Mouse (Mus musculus) midbrain, embryonic 16.5 days (tissue): ENCODE data around the gene Col6a5. TPM values are rescaled to one million over a fixed set of nuclear protein-coding genes. Genes with fewer than 3 reads are reported as not detected.
A peak's percentile ranks its signal among the peaks of the same experiment; 100 is the strongest.

Experiments used
- ATAC-seq: fragments of 200-750 bp; cut with Nextera tagmentation; 2 replicates; pipeline ENCODE4 v1.8.0; 2017; ENCODE audit warnings: moderate TSS enrichment
- H3K27ac ChIP-seq: fragments of 300-500 bp; sonication (generic); 2 replicates; pipeline ENCODE4 v1.5.1; 2014; ENCODE audit warnings: mild to moderate bottlenecking, low read length, mixed read lengths
- H3K27me3 ChIP-seq: fragments of 300-500 bp; sonication (generic); 2 replicates; pipeline ENCODE4 v1.6.1; 2014; ENCODE audit warnings: low read depth, low read length, mixed read lengths; ENCODE audit not compliant: control insufficient read depth, insufficient read depth
- H3K36me3 ChIP-seq: fragments of 300-500 bp; sonication (generic); 2 replicates; pipeline ENCODE4 v1.6.1; 2014; ENCODE audit warnings: mild to moderate bottlenecking, low read length, moderate library complexity, mixed read lengths; ENCODE audit not compliant: control insufficient read depth, insufficient read depth
- H3K4me1 ChIP-seq: fragments of 300-500 bp; sonication (generic); 2 replicates; pipeline ENCODE4 v1.6.1; 2014; ENCODE audit warnings: mild to moderate bottlenecking, low read length, mixed read lengths; ENCODE audit not compliant: control insufficient read depth, insufficient read depth
- H3K4me2 ChIP-seq: fragments of 300-500 bp; sonication (generic); 2 replicates; pipeline ENCODE4 v1.6.1; 2014; ENCODE audit warnings: mild to moderate bottlenecking, low read length, mixed read lengths
- H3K4me3 ChIP-seq: fragments of 300-500 bp; sonication (generic); 2 replicates; pipeline ENCODE4 v1.5.1; 2014; ENCODE audit warnings: low read depth, mild to moderate bottlenecking, low read length, moderate library complexity, mixed read lengths
- H3K9ac ChIP-seq: fragments of 300-500 bp; sonication (generic); 2 replicates; pipeline ENCODE4 v1.6.1; 2014; ENCODE audit warnings: low read depth, low read length, mixed read lengths
- H3K9me3 ChIP-seq: fragments of 300-500 bp; sonication (generic); replicated peaks from 2 replicates; pipeline ENCODE4 v1.6.1; 2014; ENCODE audit warnings: mild to moderate bottlenecking, low read length, mixed read lengths; ENCODE audit not compliant: control insufficient read depth, poor library complexity, severe bottlenecking
- WGBS: fragments of 180-500 bp; shearing (Covaris S2); extraction: QIAGEN DNeasy Blood & Tissue Kit; methylation state at CpG from one replicate; pipeline ENCODE4 v1.1.7; 2014; 5-methylcytosine and 5-hydroxymethylcytosine counted together
- polyA plus RNA-seq: library from polyadenylated mRNA; unstranded; fragments of >200 nt; fragmentation: Nextera tagmentation; extraction: Ambion mirVana; gene quantifications from 2 replicates; pipeline ENCODE4 v1.2.1, GENCODE M21; 2015

Gene Col6a5
- polyA plus RNA-seq, 1 experiment from 2014 or later: 0.82 TPM

- H3K4me2 ChIP-seq: no peak overlapping the region
- H3K4me3 ChIP-seq: no peak overlapping the region
- no peaks in the 10 kb centered on the region; the same call in 1 of the 2 replicates for H3K27me3 ChIP-seq
- H3K36me3 ChIP-seq: no peaks in the 10 kb centered on the region
- no peaks in the 10 kb centered on the region for H3K4me1 ChIP-seq
- H3K9ac ChIP-seq: no peak overlapping the region
- WGBS: 58% methylated on average over 6 of the region's 6 CpGs
- no peaks in the 10 kb centered on the region for H3K9me3 ChIP-seq
- ATAC-seq: no peak
- H3K27ac ChIP-seq: no peak overlapping the region
These were observed 15.9 kb upstream of the Col6a5 start for GRCm38 (mm10) chr9:105976314-105976713.

GRCm38 (mm10) chr9:105973736-105974135, 13.3 kb upstream of the Col6a5 start:
- ATAC-seq: no peak
- Histone ChIP-seq H3K4me3 (no peak overlapping the region), H3K4me2 (no peak overlapping the region), H3K36me3 (no peaks in the 10 kb centered on the region), H3K4me1 (no peaks in the 10 kb centered on the region), H3K27me3 (no peaks in the 10 kb centered on the region; the same call in 1 of the 2 replicates), H3K9me3 (no peaks in the 10 kb centered on the region), H3K9ac (no peak overlapping the region), H3K27ac (no peak overlapping the region)
- WGBS: 79% methylated on average over 1 of the region's 1 CpGs

- WGBS: 85% methylated on average over 3 of the region's 3 CpGs
- Histone ChIP-seq H3K27me3 (no peaks in the 10 kb centered on the region; the same call in 1 of the 2 replicates), H3K4me3 (no peak overlapping the region), H3K27ac (no peak overlapping the region), H3K9ac (no peak overlapping the region), H3K4me2 (no peak overlapping the region), H3K36me3 (no peaks in the 10 kb centered on the region), H3K9me3 (no peaks in the 10 kb centered on the region), H3K4me1 (no peaks in the 10 kb centered on the region)
- no peak for ATAC-seq
These were observed 11.6 kb upstream of the Col6a5 start for GRCm38 (mm10) chr9:105972031-105972430.

GRCm38 (mm10) chr9:105971351-105971894, 11.0 kb upstream of the Col6a5 start:
- 91% methylated on average over 14 of the region's 14 CpGs for WGBS
- ATAC-seq: no peak
- no peak overlapping the region for H3K4me3 ChIP-seq

GRCm38 (mm10) chr9:105970901-105971300, 10.5 kb upstream of the Col6a5 start:
- Histone ChIP-seq H3K4me3 (no peak overlapping the region), H3K27ac (no peak overlapping the region), H3K36me3 (no peaks in the 10 kb centered on the region), H3K4me1 (no peaks in the 10 kb centered on the region), H3K9ac (no peak overlapping the region), H3K4me2 (no peak overlapping the region), H3K9me3 (no peaks in the 10 kb centered on the region), H3K27me3 (no peaks in the 10 kb centered on the region; the same call in 1 of the 2 replicates)
- 88% methylated on average over 5 of the region's 5 CpGs for WGBS
- ATAC-seq: no peak

More at GRCm38 (mm10) chr9:105971351-105971894, 11.0 kb upstream of the Col6a5 start:
- no peaks in the 10 kb centered on the region for H3K4me1 ChIP-seq
- H3K36me3 ChIP-seq: no peaks in the 10 kb centered on the region
- no peaks in the 10 kb centered on the region for H3K9me3 ChIP-seq
- no peak overlapping the region for H3K4me2 ChIP-seq
- H3K27me3 ChIP-seq: no peaks in the 10 kb centered on the region; the same call in 1 of the 2 replicates
- no peak overlapping the region for H3K27ac ChIP-seq
- no peak overlapping the region for H3K9ac ChIP-seq

- Histone ChIP-seq H3K4me3 (no peak overlapping the region), H3K9ac (no peak overlapping the region), H3K27me3 (no peaks in the 10 kb centered on the region), H3K36me3 (no peaks in the 10 kb centered on the region), H3K9me3 (no peaks in the 10 kb centered on the region), H3K4me1 (no peaks in the 10 kb centered on the region), H3K4me2 (no peak overlapping the region), H3K27ac (no peak overlapping the region)
- 63% methylated on average over 5 of the region's 5 CpGs for WGBS
- no peak for ATAC-seq
These were observed 7.5 kb upstream of the Col6a5 start for GRCm38 (mm10) chr9:105967976-105968375.

GRCm38 (mm10) chr9:105959116-105959515, 1.3 kb downstream of the Col6a5 start:
- Histone ChIP-seq H3K27ac (no peak overlapping the region), H3K9me3 (no peaks in the 10 kb centered on the region), H3K4me1 (no peaks in the 10 kb centered on the region), H3K9ac (no peak overlapping the region), H3K36me3 (no peaks in the 10 kb centered on the region), H3K4me2 (no peak overlapping the region), H3K4me3 (no peak overlapping the region), H3K27me3 (no peaks in the 10 kb centered on the region)
- 75% methylated on average over 1 of the region's 1 CpGs for WGBS
- no peak for ATAC-seq

- ATAC-seq: no peak
- Histone ChIP-seq H3K27ac (peak overlapping the region; percentile 53; the same call in 1 of the 2 replicates), H3K9ac (no peak overlapping the region), H3K36me3 (no peaks in the 10 kb centered on the region), H3K9me3 (no peaks in the 10 kb centered on the region), H3K27me3 (no peaks in the 10 kb centered on the region), H3K4me1 (peaks cover 6% of the 10 kb centered on the region), H3K4me3 (no peak overlapping the region), H3K4me2 (no peak overlapping the region)
- 80% methylated on average over 1 of the region's 1 CpGs for WGBS
These were observed 10.7 kb downstream of the Col6a5 start for GRCm38 (mm10) chr9:105949755-105950154.

- H3K4me3 ChIP-seq: no peak overlapping the region
- H3K4me2 ChIP-seq: no peak overlapping the region
- H3K9me3 ChIP-seq: no peaks in the 10 kb centered on the region
- H3K4me1 ChIP-seq: peaks cover 6% of the 10 kb centered on the region
- H3K9ac ChIP-seq: no peak overlapping the region
- no peak overlapping the region for H3K27ac ChIP-seq
- ATAC-seq: no peak
- no peaks in the 10 kb centered on the region for H3K27me3 ChIP-seq
- WGBS: 77% methylated on average over 3 of the region's 3 CpGs
- no peaks in the 10 kb centered on the region for H3K36me3 ChIP-seq
These were observed 12.9 kb downstream of the Col6a5 start for GRCm38 (mm10) chr9:105947577-105947976.
